Mouse (Mus musculus) limb, embryonic 13.5 days (tissue): ENCODE measurements around the gene C2cd3. TPM values are rescaled to one million over a fixed set of nuclear protein-coding genes. Genes with fewer than 3 reads are reported as not detected.
A peak's percentile ranks its signal among the peaks of the same experiment; 100 is the strongest.

ENCODE experiments used
- ATAC-seq: fragments of 200-750 bp; cut with Nextera tagmentation; 2 replicates; pipeline ENCODE4 v1.8.0; 2017; ENCODE audit warnings: low read depth, moderate number of reproducible peaks, moderate TSS enrichment; ENCODE audit not compliant: low FRiP score
- H3K27ac ChIP-seq: fragments of 300-500 bp; sonication (generic); 2 replicates; pipeline ENCODE4 v1.5.1; 2015; ENCODE audit warnings: inconsistent platforms, mild to moderate bottlenecking, moderate library complexity
- H3K27me3 ChIP-seq: fragments of 300-500 bp; sonication (generic); 2 replicates; pipeline ENCODE4 v1.6.1; 2015; ENCODE audit warnings: mild to moderate bottlenecking, inconsistent platforms
- H3K36me3 ChIP-seq: fragments of 300-500 bp; sonication (generic); 2 replicates; pipeline ENCODE4 v1.6.1; 2015; ENCODE audit warnings: inconsistent platforms, mild to moderate bottlenecking, moderate library complexity
- H3K4me1 ChIP-seq: fragments of 300-500 bp; sonication (generic); 2 replicates; pipeline ENCODE4 v1.6.1; 2015; ENCODE audit warnings: inconsistent platforms
- H3K4me2 ChIP-seq: fragments of 300-500 bp; sonication (generic); replicated peaks from 2 replicates; pipeline ENCODE4 v1.6.1; 2015; ENCODE audit warnings: inconsistent platforms, mild to moderate bottlenecking, moderate library complexity
- H3K4me3 ChIP-seq: fragments of 300-500 bp; sonication (generic); 2 replicates; pipeline ENCODE4 v1.5.1; 2015; ENCODE audit warnings: moderate library complexity, mild to moderate bottlenecking, inconsistent platforms
- H3K9ac ChIP-seq: fragments of 300-500 bp; sonication (generic); 2 replicates; pipeline ENCODE4 v1.6.1; 2015; ENCODE audit warnings: mild to moderate bottlenecking, inconsistent platforms
- H3K9me3 ChIP-seq: fragments of 300-500 bp; sonication (generic); 2 replicates; pipeline ENCODE4 v1.6.1; 2016; ENCODE audit warnings: inconsistent platforms
- WGBS: fragments of 180-500 bp; shearing (Covaris S2); methylation state at CpG from one replicate; pipeline ENCODE4 v1.1.7; 2015; 5-methylcytosine and 5-hydroxymethylcytosine counted together
- polyA plus RNA-seq: library from polyadenylated mRNA; unstranded; fragments of >200 nt; fragmentation: Nextera tagmentation; extraction: Ambion mirVana; gene quantifications from 2 replicates; pipeline ENCODE4 v1.2.1, GENCODE M21; 2015

Gene C2cd3
- polyA plus RNA-seq, result 24.0 and 28.0 TPM in 2 replicates

DNA sequence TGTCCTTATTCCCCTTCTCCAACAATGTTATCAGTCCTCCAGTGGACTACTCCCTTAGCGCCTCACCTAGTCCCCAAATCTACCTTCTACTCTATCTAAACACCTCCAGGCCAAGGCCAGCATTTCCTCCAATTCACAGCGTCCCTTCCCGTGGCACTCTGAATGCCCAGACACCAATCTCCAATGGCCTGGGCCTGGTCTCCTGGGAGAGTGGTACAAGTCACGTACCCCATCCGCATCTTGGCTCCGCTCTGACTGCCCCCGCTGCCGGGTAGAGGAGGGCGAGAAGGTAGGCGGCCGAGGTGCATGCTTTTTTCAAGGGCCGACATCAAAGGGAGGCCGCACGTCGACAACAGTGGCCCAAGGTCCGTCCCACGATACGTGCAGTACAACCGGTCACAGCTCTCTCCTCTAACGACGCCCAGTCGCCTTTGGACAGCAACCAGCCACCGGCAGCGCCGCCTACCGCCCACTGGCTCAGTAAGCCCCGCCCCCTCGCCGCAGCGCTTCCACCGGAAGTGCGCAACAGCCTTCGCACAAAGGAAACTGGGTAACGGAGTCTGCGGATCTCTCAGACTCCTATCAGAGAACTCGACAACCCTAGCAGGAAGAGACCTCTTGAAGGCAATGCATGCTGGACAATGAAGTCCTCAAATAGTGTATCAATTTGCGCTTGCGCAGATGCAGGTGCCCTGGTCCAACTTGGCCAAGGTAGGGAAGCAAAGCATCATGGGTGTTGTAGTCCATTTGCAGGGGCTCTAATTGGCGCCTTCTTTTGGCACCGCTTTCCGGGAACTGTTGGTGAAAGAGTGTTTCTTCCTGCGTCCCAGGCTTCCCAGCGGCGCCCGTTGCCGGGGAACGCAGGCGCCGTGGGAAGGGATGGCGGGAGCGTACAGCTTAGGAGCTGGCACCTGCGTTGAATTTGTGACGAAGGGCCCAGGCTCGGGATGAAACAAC, at the start of gene C2cd3, which contains the start of gene Ppme1:
Gene C2cd3, plus strand, starts transcription at position 739 of the 957 bp plus-strand sequence.
Gene Ppme1, minus strand, starts transcription at position 813 of the 957 bp plus-strand sequence.
- H3K9ac ChIP-seq, result peak within 1 kb of the TSS; percentile 84
- peaks cover 27% of the 10 kb centered on the region for H3K4me1 ChIP-seq
- peaks cover 14% of the 10 kb centered on the region for H3K36me3 ChIP-seq
- ATAC-seq, result peak; percentile 99
- WGBS, result under 1% methylated on average over 54 of the region's 54 CpGs
- no peaks in the 10 kb centered on the region for H3K27me3 ChIP-seq
- peak within 1 kb of the TSS; percentile 87 for H3K27ac ChIP-seq
- no peaks in the 10 kb centered on the region for H3K9me3 ChIP-seq
- H3K4me3 ChIP-seq, result peak within 1 kb of the TSS; percentile 72
- H3K4me2 ChIP-seq, result peak within 1 kb of the TSS; percentile 75

DNA sequence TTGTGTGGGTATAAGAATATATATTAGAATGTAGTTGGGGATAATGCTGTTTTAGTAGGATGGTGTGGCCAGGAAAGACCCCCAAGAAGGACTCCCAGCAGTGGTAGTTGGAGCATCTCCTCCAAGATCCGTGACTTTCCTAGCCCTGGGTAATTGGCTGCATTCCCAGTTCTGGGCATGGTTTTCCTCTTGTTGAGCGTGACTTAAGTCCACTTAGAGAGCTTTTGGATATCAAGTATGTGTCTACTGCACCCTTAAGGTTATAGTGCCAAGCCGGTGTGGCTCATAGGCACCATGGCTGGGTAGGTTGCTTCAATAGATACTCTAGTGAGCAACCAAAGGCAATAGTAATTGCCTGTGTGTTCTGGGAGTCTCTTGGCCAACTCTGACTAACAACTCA, 48.3 kb upstream of the C2cd3 start:
- Histone ChIP-seq H3K9ac (no peak overlapping the region), H3K4me3 (no peak overlapping the region), H3K4me2 (no peak overlapping the region), H3K27ac (no peak overlapping the region), H3K9me3 (no peaks in the 10 kb centered on the region), H3K27me3 (no peaks in the 10 kb centered on the region), H3K36me3 (peaks cover 59% of the 10 kb centered on the region), H3K4me1 (0 out of 2 replicates have a peak, but pooled peaks cover 3% of the 10 kb centered on the region)
- no peak for ATAC-seq
- WGBS, result 88% methylated on average over 3 of the region's 3 CpGs

DNA sequence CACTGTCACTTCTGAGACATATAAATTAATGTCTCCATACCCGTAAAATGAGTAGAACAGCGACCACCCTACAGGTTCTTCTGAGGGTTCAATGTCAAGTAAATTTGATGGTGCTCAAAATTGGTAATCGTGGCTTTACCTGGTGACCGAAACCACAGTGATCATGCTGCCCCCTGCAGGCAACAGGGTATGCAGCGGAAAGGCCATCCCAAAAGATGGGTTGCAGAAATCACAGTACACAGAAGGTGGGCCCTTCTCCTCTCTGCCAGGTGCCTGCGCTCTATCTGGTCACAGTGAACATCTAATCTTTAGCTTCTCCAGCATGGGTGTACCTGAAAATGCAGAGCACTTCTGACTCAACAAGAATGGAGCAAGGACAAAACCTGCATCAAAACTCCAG, 46.6 kb upstream of the C2cd3 start:
- Histone ChIP-seq H3K36me3 (peaks cover 59% of the 10 kb centered on the region), H3K4me1 (0 out of 2 replicates have a peak, but pooled peaks cover 3% of the 10 kb centered on the region), H3K27ac (no peak overlapping the region), H3K9me3 (no peaks in the 10 kb centered on the region), H3K9ac (no peak overlapping the region), H3K4me2 (no peak overlapping the region), H3K4me3 (no peak overlapping the region), H3K27me3 (no peaks in the 10 kb centered on the region)
- WGBS, result 76% methylated on average over 6 of the region's 6 CpGs
- ATAC-seq, result no peak

DNA sequence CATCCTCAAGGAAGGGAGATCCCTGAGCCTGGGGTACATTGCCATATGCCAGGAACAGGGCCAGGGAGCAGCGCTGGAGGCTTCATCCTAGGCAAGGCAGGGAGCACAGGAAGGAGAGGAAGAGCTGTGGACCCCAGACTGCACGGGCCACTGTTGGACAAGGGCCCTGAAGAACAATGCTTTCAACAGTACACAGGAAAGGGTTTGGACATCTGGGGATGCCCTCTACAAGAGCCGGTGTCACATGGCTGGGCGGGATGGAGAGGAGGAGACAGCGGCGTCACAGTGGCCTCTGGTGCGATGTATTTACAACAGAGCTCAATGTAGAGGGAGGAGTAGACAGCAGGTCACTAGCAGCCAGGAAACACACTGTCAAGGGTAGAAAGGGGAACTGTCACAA, 44.5 kb upstream of the C2cd3 start:
- Histone ChIP-seq H3K36me3 (peaks cover 73% of the 10 kb centered on the region), H3K27me3 (no peaks in the 10 kb centered on the region), H3K9me3 (no peaks in the 10 kb centered on the region), H3K9ac (no peak overlapping the region), H3K4me3 (no peak overlapping the region), H3K27ac (peak overlapping the region; percentile 44; the same call in 1 of the 2 replicates), H3K4me1 (0 out of 2 replicates have a peak, but pooled peaks cover 3% of the 10 kb centered on the region), H3K4me2 (no peak overlapping the region)
- ATAC-seq, result no peak
- 89% methylated on average over 7 of the region's 7 CpGs for WGBS

DNA sequence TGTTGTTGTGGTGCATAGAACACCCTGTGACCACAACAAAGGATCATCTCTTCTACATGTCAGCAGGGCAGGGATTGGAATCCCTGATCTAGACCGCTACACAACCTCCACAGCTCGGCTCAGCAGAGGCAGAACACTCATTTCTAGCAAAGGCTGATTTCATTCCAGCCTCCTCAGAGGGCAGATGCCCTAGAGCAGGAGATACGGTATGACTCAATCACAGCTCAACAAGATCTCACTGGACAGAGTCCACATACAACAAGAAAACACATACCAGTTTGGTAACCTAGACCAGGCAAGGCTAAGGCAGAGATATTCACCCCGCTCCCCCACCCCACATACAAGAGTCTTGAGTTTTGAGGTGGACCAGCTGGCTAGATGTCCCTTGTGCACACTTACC, 43.4 kb upstream of the C2cd3 start:
- Histone ChIP-seq H3K9ac (no peak overlapping the region), H3K27me3 (no peaks in the 10 kb centered on the region), H3K9me3 (no peaks in the 10 kb centered on the region), H3K4me3 (no peak overlapping the region), H3K36me3 (peaks cover 84% of the 10 kb centered on the region), H3K4me1 (0 out of 2 replicates have a peak, but pooled peaks cover 3% of the 10 kb centered on the region), H3K27ac (no peak overlapping the region), H3K4me2 (no peak overlapping the region)
- WGBS, result 93% methylated on average over 4 of the region's 4 CpGs
- ATAC-seq, result no peak

DNA sequence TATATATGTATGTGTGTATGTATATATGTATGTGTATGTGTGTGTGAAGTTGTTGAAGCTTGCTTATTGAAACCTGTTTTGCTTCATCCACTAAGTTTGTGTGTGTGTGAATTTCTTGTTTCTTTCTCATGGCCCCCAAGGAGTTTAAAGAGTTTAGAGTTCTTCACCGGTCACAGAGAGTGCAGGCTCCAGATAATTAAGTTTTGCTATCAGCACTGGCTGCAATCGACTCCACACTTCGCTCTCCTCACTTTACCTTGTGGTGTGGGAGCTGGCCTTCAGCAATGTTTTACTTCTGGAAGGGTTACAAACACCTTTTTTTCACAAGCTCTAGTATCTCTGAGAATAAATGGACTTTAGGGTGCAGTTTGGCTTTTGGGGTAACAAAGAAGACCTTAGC, 40.8 kb upstream of the C2cd3 start:
- WGBS, result 91% methylated on average over 3 of the region's 3 CpGs
- Histone ChIP-seq H3K9ac (no peak overlapping the region), H3K9me3 (no peaks in the 10 kb centered on the region), H3K4me2 (no peak overlapping the region), H3K27me3 (no peaks in the 10 kb centered on the region), H3K4me1 (0 out of 2 replicates have a peak, but pooled peaks cover 3% of the 10 kb centered on the region), H3K27ac (no peak overlapping the region), H3K4me3 (no peak overlapping the region), H3K36me3 (peaks cover 91% of the 10 kb centered on the region)
- no peak for ATAC-seq

DNA sequence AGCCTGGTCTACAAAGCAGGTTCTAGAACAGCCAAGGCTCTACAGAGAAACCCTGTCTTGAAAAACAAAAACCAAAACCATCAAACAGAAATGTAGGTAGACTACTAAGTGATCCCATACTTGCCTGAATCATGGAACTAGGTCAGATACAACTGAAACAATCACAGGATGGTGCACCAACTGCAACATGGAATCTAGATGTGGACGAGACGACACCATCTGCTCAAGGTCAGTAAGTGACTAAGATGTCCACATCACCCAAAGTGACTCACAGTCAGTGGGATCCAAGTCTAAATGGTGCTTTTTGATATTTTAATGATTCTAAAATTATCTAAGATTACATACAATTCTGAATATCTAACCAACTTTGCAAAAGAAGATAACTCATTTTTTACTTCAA, 36.1 kb upstream of the C2cd3 start:
- Histone ChIP-seq H3K4me1 (no peaks in the 10 kb centered on the region), H3K4me2 (no peak overlapping the region), H3K9ac (no peak overlapping the region), H3K27ac (no peak overlapping the region), H3K4me3 (no peak overlapping the region), H3K36me3 (peaks cover 91% of the 10 kb centered on the region), H3K27me3 (no peaks in the 10 kb centered on the region), H3K9me3 (no peaks in the 10 kb centered on the region)
- 89% methylated on average over 2 of the region's 2 CpGs for WGBS
- ATAC-seq, result no peak

DNA sequence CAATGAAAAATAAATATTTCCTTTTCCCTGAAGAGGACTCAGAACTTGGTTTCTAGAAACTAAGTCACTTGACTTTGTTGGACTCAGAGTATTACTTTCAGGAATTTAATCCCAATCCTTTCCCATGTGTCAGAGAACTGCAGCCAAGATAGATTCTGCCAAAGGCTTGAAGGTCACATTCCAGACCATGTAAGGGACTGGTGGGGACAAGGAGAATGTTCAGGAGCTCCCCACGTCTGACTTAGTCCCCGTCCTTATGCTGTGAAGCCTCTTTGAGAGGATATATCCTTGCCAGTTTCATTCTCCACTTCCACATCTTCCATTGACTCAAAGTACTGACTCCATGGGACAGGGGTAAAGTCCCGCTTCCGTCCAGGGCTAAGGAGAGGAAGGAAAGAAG, 17.0 kb upstream of the C2cd3 start:
- H3K9me3 ChIP-seq, result no peaks in the 10 kb centered on the region
- peaks cover 15% of the 10 kb centered on the region for H3K36me3 ChIP-seq
- no peak for ATAC-seq
- 86% methylated on average over 4 of the region's 4 CpGs for WGBS
- no peak overlapping the region for H3K4me2 ChIP-seq
- H3K27me3 ChIP-seq, result no peaks in the 10 kb centered on the region
- H3K9ac ChIP-seq, result no peak overlapping the region
- H3K4me1 ChIP-seq, result no peaks in the 10 kb centered on the region
- no peak overlapping the region for H3K27ac ChIP-seq
- no peak overlapping the region for H3K4me3 ChIP-seq

DNA sequence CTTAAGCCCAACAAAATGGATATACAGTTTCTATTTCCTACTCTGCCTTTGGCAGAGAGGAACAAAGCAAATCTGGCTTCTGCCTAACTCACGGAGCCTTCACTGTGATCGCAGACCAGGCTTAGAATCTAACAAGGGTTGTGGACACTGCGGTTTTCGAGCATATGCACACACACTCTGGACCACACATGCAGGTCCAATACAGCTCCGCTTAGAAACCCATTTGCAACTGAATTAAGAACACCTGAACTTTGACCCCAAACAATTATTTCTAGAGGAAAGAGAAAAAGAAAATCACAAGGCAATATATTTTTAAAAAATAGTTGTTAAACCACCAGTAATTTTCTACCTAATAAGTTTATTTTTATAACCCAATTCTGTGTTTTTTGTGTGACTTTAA, 15.7 kb upstream of the C2cd3 start:
- ATAC-seq, result no peak
- Histone ChIP-seq H3K27me3 (no peaks in the 10 kb centered on the region), H3K4me1 (no peaks in the 10 kb centered on the region), H3K36me3 (peaks cover 17% of the 10 kb centered on the region), H3K9me3 (no peaks in the 10 kb centered on the region), H3K27ac (no peak overlapping the region), H3K9ac (no peak overlapping the region), H3K4me3 (no peak overlapping the region), H3K4me2 (no peak overlapping the region)
- WGBS, result 76% methylated on average over 5 of the region's 5 CpGs

DNA sequence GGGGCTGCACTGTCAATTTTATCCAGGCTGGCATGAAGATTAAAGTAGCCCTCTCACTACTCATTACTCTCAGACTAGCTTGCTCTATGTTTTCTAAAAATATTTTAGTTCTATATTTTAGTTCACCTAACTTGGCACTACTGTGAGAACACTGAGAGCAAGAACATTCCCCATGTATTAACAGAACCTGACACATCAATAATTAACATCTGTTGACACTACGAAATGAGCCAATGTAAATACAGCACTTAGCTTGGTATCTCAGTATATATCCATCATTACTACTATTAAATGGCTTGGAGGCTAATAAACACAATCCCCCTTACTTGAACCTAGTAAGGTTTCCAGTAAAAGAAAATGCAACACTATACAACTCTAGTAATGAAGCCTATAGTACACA, 15.3 kb upstream of the C2cd3 start:
- H3K36me3 ChIP-seq, result peaks cover 13% of the 10 kb centered on the region
- no peaks in the 10 kb centered on the region for H3K4me1 ChIP-seq
- 90% methylated on average over 1 of the region's 1 CpGs for WGBS
- H3K27me3 ChIP-seq, result no peaks in the 10 kb centered on the region
- no peaks in the 10 kb centered on the region for H3K9me3 ChIP-seq
- no peak overlapping the region for H3K4me3 ChIP-seq
- no peak overlapping the region for H3K4me2 ChIP-seq
- ATAC-seq, result no peak
- no peak overlapping the region for H3K9ac ChIP-seq
- H3K27ac ChIP-seq, result no peak overlapping the region

DNA sequence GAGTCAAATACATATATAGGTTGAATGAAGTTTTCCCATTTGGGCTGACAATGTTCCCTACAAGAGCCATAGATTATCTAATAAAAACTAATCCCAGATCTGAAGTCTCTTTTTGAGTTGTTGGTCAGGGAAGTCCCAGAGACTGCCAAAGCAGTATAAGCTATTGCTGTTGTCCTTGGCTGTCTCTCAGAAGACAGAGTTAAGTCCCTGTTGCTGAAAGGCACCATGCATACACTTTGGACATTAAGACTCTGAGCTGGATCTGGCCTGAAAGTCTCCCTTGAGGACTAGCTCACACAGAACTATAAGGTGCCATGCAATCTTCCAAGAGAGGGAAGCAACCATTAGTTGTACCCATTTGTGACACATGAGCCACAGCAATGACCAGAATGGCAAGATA, 14.2 kb upstream of the C2cd3 start:
- no peak overlapping the region for H3K9ac ChIP-seq
- ATAC-seq, result no peak
- H3K9me3 ChIP-seq, result no peaks in the 10 kb centered on the region
- no peak overlapping the region for H3K4me3 ChIP-seq
- no peaks in the 10 kb centered on the region for H3K4me1 ChIP-seq
- H3K27me3 ChIP-seq, result no peaks in the 10 kb centered on the region
- H3K4me2 ChIP-seq, result no peak overlapping the region
- H3K27ac ChIP-seq, result no peak overlapping the region
- peaks cover 13% of the 10 kb centered on the region for H3K36me3 ChIP-seq

DNA sequence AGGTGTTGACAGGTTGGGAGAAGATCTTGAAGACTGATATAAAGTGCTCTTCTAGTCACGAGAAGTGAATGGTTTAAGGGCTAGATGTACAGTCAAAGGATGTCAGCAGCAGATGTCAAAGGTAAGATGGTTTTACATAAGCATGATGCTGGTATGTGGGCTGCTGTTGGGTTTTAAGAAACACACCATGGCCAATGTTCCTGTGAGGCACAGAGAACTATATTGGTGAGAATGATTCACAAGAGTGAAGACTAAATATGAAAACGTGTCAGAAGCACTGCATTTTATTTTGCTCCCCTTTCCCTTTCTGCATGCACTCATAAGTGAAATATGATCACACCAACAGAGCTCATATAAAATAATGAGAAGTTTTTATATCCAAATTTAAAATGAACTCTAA, 8.9 kb upstream of the C2cd3 start:
- Histone ChIP-seq H3K9ac (no peak overlapping the region), H3K36me3 (0 out of 2 replicates have a peak, but pooled peaks cover 4% of the 10 kb centered on the region), H3K27ac (no peak overlapping the region), H3K27me3 (no peaks in the 10 kb centered on the region), H3K4me2 (no peak overlapping the region), H3K4me1 (peaks cover 5% of the 10 kb centered on the region), H3K4me3 (no peak overlapping the region), H3K9me3 (no peaks in the 10 kb centered on the region)
- ATAC-seq, result no peak
- WGBS, result 77% methylated on average over 2 of the region's 2 CpGs
